Mouse (Mus musculus) spleen, adult 2 months (tissue): Measurements from ENCODE around the gene Gm37240.

Source experiments
- CTCF ChIP-seq: fragments of 200-500 bp; IDR thresholded peaks from 2 replicates; pipeline ENCODE4 v1.5.1; 2011; ENCODE audit warnings: mild to moderate bottlenecking, inconsistent platforms; ENCODE audit not compliant: insufficient read depth, insufficient read length, insufficient replicate concordance; ENCODE audit errors: extremely low read depth
- POLR2A ChIP-seq: fragments of 200-500 bp; IDR thresholded peaks from 2 replicates; pipeline ENCODE4 v1.6.1; 2011; ENCODE audit warnings: low read depth, low read length, inconsistent platforms

DNA sequence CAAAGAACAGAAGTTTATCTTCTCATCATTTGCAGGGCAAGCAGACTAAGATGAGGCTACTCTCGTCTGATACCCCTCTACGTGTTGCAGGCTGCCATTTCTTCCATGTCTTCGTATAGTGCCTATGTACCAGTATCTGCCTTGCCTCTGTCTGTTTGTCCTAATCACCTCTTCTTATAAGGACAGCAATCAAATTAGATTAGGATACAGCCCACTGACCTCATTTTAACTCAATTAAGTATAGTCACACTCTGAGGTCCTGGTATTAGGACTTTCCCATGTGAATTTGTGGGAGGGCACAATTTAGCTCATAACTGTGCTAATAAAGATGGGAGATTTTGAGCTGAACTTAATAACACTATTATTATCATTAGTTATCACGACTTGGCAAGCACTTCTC lies 738.5 kb downstream of the Gm37240 start:
- TF ChIP-seq POLR2A, result no peak
- no peak for TF ChIP-seq CTCF
